Mouse (Mus musculus) stomach, postnatal 0 days (tissue): Measurements from ENCODE around the gene Cox7b.

Experiments used
- CTCF ChIP-seq: IDR thresholded peaks from 2 replicates; pipeline ENCODE4 v1.5.1; 2016; ENCODE audit warnings: antibody characterized with exemption, low read depth, mild to moderate bottlenecking, moderate library complexity
- EP300 ChIP-seq: optimal IDR thresholded peaks from 2 replicates; pipeline ENCODE3; 2016; ENCODE audit warnings: antibody characterized with exemption

DNA sequence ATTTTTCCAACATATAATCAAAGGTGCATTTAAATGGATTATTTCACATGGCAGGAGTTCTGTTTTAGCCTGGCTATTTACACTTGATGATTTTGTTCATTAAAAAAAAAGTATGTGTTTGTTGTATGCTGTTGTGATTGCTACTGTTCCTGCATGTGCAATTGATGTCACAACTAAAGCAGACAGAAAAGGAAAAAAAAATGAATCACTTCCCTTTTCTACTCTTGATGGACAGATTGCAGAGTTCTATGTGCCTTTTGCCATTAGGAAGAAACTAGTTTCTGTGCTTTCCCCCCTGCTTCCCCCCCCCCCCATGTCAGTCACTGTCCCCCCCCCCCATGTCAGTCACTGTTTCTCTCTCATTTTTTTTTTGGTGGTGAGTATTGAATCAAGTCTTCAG is 15.6 kb downstream of the Cox7b start:
- TF ChIP-seq CTCF (no peak), EP300 (no peak)
